In genomic region chr13:71458061-71458935, GRCm38 (mm10) we compare ENCODE assay signal across 8 mouse cellular contexts.
DNase-seq lines count a peak whose midpoint lies in the region; ATAC-seq lines count a peak whose summit lies in the region.

No protein-coding gene starts in this region.

- WGBS in hindbrain, embryonic 14.5 days: 3% methylated on average over 25 of the region's 25 CpGs

- peaks cover 4% of the 10 kb centered on the region for H3K4me1 ChIP-seq in hindbrain, embryonic 14.5 days (replicated peaks; ENCODE audit: control insufficient read depth, insufficient read depth, low read length)

- H3K9ac ChIP-seq in hindbrain, embryonic 14.5 days: no peak overlapping the region; the same call in 1 of the 2 replicates

- peak; percentile 89 for ATAC-seq in hindbrain, embryonic 14.5 days (ENCODE audit: low FRiP score)
- no peak for ATAC-seq in activated CD4-positive, CD25-positive, alpha-beta regulatory T cell, adult 4 months

- H3K9me3 ChIP-seq in hindbrain, embryonic 14.5 days (ENCODE audit: control insufficient read depth, low read length): no peaks in the 10 kb centered on the region

- H3K4me2 ChIP-seq in hindbrain, embryonic 14.5 days (replicated peaks): peak overlapping the region; percentile 44

- H3K27ac ChIP-seq in hindbrain, embryonic 14.5 days: peak overlapping the region; percentile 68

- DNase-seq in adipocyte (ENCODE audit: low spot score): peak; percentile 46
- peak; percentile 67 to 78 for DNase-seq in cerebellum, postnatal 25 days
- peak; percentile 47 to 54 for DNase-seq in frontal cortex, postnatal 25 days (ENCODE audit: low spot score in 2 of 2)
- DNase-seq in hindbrain, embryonic 14.5 days (ENCODE audit: low spot score): peak; percentile 90
- DNase-seq in layer of hippocampus, postnatal 25 days (ENCODE audit: extremely low spot score in 1 of 2, low spot score in 1 of 2): peak; percentile 75 to 81
- DNase-seq in lung, postnatal 25 days (ENCODE audit: low spot score): peak; percentile 31
- DNase-seq in right cerebral cortex, postnatal 36 days (ENCODE audit: low spot score in 2 of 2): peak; percentile 5 to 26

- H3K27me3 ChIP-seq in hindbrain, embryonic 14.5 days (ENCODE audit: control insufficient read depth, insufficient read depth, low read length): 0 out of 2 replicates have a peak, but pooled peaks cover 17% of the 10 kb centered on the region

- H3K4me3 ChIP-seq in hindbrain, embryonic 14.5 days (replicated peaks; ENCODE audit: low read length): no peak overlapping the region

- H3K36me3 ChIP-seq in hindbrain, embryonic 14.5 days (replicated peaks; ENCODE audit: control insufficient read depth, insufficient read depth): no peaks in the 10 kb centered on the region

Comparison
In these comparisons a context has a peak if more than half of its experiments do, and no peak if none do; other contexts are left out.
1. DNase-seq: peak in every context shown above with its lines; median percentile 90 in hindbrain, embryonic 14.5 days; 78 in layer of hippocampus, postnatal 25 days; 72 in cerebellum, postnatal 25 days; 50 in frontal cortex, postnatal 25 days; 46 in adipocyte; 31 in lung, postnatal 25 days; 16 in right cerebral cortex, postnatal 36 days.